Mouse (Mus musculus) G1E (cell line): ENCODE measurements around the gene Chaf1a.

Source experiments
- CTCF ChIP-seq: IDR thresholded peaks from 2 replicates; pipeline ENCODE4 v1.5.1; 2012; ENCODE audit warnings: low read depth, low read length, inconsistent platforms, mixed read lengths
- GATA1 ChIP-seq: IDR thresholded peaks from 2 replicates; pipeline ENCODE4 v1.6.1; 2012; ENCODE audit warnings: borderline replicate concordance, low read length, inconsistent platforms, mixed read lengths
- TAL1 ChIP-seq: conservative IDR thresholded peaks from 2 replicates; pipeline ENCODE4 v1.6.1; 2012; ENCODE audit warnings: low read depth, low read length, inconsistent platforms, mixed read lengths

DNA sequence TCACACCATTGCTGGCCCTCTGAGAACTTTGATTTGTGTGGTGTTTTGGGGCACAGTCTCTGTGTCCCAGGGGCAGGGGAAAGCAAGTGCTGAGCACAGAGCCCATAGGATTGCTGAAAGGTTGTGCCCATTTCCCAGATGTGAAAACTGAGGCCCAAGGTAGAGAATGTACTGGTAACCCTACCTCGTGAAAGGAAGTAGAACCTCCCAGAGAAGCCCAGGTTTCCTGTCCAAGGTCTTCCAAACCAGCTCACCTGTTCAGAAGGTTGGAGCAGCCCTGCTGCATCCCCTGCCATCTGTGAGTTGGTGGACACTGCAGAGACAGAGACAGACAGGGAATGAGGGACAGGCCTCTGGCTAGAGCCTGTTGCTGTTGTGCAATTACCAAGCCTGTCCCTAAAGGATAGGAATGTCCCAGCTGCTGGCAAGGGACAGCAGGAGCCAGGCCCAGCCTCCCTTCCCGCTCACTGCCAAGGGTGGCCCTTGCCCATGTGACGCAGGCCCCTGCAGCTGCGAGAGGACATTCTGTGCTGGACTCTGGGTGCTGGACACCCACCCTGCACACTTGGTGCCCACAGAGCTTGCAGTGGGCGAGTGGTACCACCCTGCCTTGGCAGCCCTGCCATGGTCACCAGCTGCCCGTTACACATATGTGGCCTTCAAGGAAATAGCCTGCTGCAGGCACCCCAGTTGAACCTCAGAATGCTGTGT is 68.2 kb downstream of the Chaf1a start:
- TF ChIP-seq CTCF = no peak
- TF ChIP-seq GATA1 = no peak
- no peak for TF ChIP-seq TAL1
